Mouse (Mus musculus): Measurements from ENCODE around the gene Duxbl2.
"Not testable (repeated sequence)": the region's sequence is repeated elsewhere in the genome, so short reads cannot be mapped to it uniquely, and the experiment has no call there.

DNA sequence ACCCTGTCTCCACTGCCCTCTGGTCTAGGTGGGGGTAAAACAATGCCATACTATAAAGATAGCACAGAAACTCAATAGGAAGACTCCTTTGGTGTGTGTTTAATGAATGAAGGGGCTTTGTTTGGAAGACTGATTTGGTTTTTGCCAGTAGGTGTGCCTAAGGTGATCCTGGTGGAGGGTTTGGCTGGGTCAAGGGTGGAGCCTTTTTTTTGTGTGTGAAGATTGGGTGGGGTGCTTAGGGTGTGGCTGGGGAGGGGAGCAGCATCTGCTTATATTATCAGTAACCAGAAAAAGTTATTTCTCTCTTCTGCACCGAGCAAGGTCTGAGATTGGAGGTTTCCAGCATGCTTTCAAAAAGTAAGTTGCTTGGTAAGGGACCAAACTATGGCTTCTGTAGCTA is 36.2 kb upstream of the Duxbl2 start, which contains the start of gene Cphx3:
- not testable (repeated sequence) for TF ChIP-seq POLR2A (IDR thresholded peaks at IDR 0.05; ENCODE audit: low read depth, low read length); CTCF (conservative IDR thresholded peaks at IDR 0.05 in 1 of 2, IDR thresholded peaks at IDR 0.05 in 1 of 2; ENCODE audit: low read depth in 2 of 2, low read length in 2 of 2); GABPA (IDR thresholded peaks at IDR 0.05; ENCODE audit: insufficient replicate concordance, low read depth, low read length); E2F4 (IDR thresholded peaks at IDR 0.05; ENCODE audit: insufficient replicate concordance, low read depth, low read length); TCF12 (IDR thresholded peaks at IDR 0.05; ENCODE audit: low read depth, low read length); JUND (conservative IDR thresholded peaks at IDR 0.05; ENCODE audit: low read depth, low read length); MYC (IDR thresholded peaks at IDR 0.05; ENCODE audit: low read depth, low read length); ELF1 (IDR thresholded peaks at IDR 0.05; ENCODE audit: low read depth, low read length); BHLHE40 (IDR thresholded peaks at IDR 0.05; ENCODE audit: low read depth, low read length); RAD21 (IDR thresholded peaks at IDR 0.05; ENCODE audit: low read depth, low read length); ZNF384 (IDR thresholded peaks at IDR 0.05; ENCODE audit: low read depth, low read length); MAX (IDR thresholded peaks at IDR 0.05; ENCODE audit: low read length)
